Mouse (Mus musculus) cerebellum, adult 9-11 months (tissue): ENCODE results near the gene Gdpd1.

Source experiments
- DNase-seq: peaks from one replicate; pipeline ENCODE4 v3.0.0; 2022

Gdpd1 gene

GRCm38 (mm10) chr11:86984990-86985389, 88.9 kb downstream of the Gdpd1 start:
- DNase-seq = peak; percentile 72
